Mouse (Mus musculus) forebrain, postnatal 0 days (tissue): ENCODE data around the gene Satb2. TPM values are rescaled to one million over a fixed set of nuclear protein-coding genes. Genes with fewer than 3 reads are reported as not detected.
A peak's percentile ranks its signal among the peaks of the same experiment; 100 is the strongest.

Experiments
- ATAC-seq: fragments of 200-750 bp; cut with Nextera tagmentation; 2 replicates; pipeline ENCODE4 v1.8.0; 2017; ENCODE audit warnings: mild to moderate bottlenecking, moderate library complexity
- DNase-seq: peaks from one replicate; pipeline ENCODE4 v3.0.0-alpha.2; 2015
- H3K27ac ChIP-seq: fragments of 300-500 bp; sonication (generic); 2 replicates; pipeline ENCODE4 v1.5.1; 2014; ENCODE audit warnings: low read depth, mild to moderate bottlenecking, antibody characterized with exemption, low read length, moderate library complexity, mixed read lengths
- H3K27me3 ChIP-seq: fragments of 300-500 bp; sonication (generic); 2 replicates; pipeline ENCODE4 v1.6.1; 2014; ENCODE audit warnings: mild to moderate bottlenecking, low read length, mixed read lengths; ENCODE audit not compliant: insufficient read depth
- H3K36me3 ChIP-seq: fragments of 300-500 bp; sonication (generic); 2 replicates; pipeline ENCODE4 v1.6.1; 2014; ENCODE audit warnings: mild to moderate bottlenecking, moderate library complexity; ENCODE audit not compliant: insufficient read depth
- H3K4me1 ChIP-seq: fragments of 300-500 bp; sonication (generic); 2 replicates; pipeline ENCODE4 v1.6.1; 2014; ENCODE audit warnings: antibody characterized with exemption; ENCODE audit not compliant: insufficient read depth
- H3K4me2 ChIP-seq: fragments of 300-500 bp; sonication (generic); 2 replicates; pipeline ENCODE4 v1.6.1; 2014; ENCODE audit warnings: low read depth, mild to moderate bottlenecking, moderate library complexity
- H3K4me3 ChIP-seq: fragments of 300-500 bp; sonication (generic); 2 replicates; pipeline ENCODE4 v1.5.1; 2014; ENCODE audit warnings: low read depth, low read length, mixed read lengths
- H3K9ac ChIP-seq: fragments of 300-500 bp; sonication (generic); 2 replicates; pipeline ENCODE4 v1.6.1; 2014; ENCODE audit warnings: mild to moderate bottlenecking
- H3K9me3 ChIP-seq: fragments of 300-500 bp; sonication (generic); 2 replicates; pipeline ENCODE4 v1.6.1; 2016; ENCODE audit warnings: low read length
- CTCF ChIP-seq: sonication (generic); IDR thresholded peaks from 2 replicates; pipeline ENCODE4 v1.5.1; 2016; ENCODE audit warnings: antibody characterized with exemption, control low read depth, low read depth
- WGBS: fragments of 180-500 bp; shearing (Covaris S2); extraction: QIAGEN DNeasy Blood & Tissue Kit; methylation state at CpG from one replicate; pipeline ENCODE4 v1.1.7; 2014; 5-methylcytosine and 5-hydroxymethylcytosine counted together
- polyA plus RNA-seq: library from polyadenylated mRNA; unstranded; fragments of >200 nt; fragmentation: Nextera tagmentation; extraction: Ambion mirVana; gene quantifications from 2 replicates; pipeline ENCODE4 v1.2.1, GENCODE M21; 2015
- total RNA-seq: library from RNA; depleted of rRNA; stranded (reverse); fragments of >200 nt; gene quantifications from 2 replicates; pipeline ENCODE4 v1.2.3, GENCODE M21; 2014

The Satb2 gene
- total and polyA plus RNA-seq, 2 experiments from 2014 or later, result 21.7 to 57.1 TPM

DNA sequence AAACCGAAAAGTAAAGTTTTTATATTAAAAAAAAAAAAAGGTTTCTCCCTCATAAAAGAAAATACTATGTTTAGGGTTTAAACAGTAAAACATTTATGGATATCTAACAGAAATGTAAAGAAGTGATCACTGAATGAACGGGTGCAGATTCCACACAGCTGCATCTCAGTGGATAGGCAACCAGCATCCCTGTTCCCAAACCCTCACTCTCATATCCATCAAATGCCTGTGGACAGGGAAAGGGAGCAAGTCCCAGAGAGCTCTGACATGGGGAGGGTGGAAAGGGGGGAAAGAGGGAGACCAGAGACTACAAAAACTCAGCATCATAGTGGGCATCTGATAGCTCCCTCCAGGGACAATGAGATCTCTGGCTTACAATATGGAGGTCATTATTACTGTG, 21.6 kb downstream of the Satb2 start:
- peak overlapping the region; percentile 23; the same call in 1 of the 2 replicates for H3K4me2 ChIP-seq
- H3K4me1 ChIP-seq, result 0 out of 2 replicates have a peak, but pooled peaks cover 7% of the 10 kb centered on the region
- TF ChIP-seq CTCF, result no peak
- no peaks in the 10 kb centered on the region; the same call in none of the 2 replicates for H3K36me3 ChIP-seq
- H3K9ac ChIP-seq, result no peak overlapping the region
- WGBS, result 81% methylated on average over 2 of the region's 2 CpGs
- ATAC-seq (no peak), DNase-seq (no peak)
- H3K27ac ChIP-seq, result no peak overlapping the region
- no peaks in the 10 kb centered on the region for H3K27me3 ChIP-seq
- no peaks in the 10 kb centered on the region for H3K9me3 ChIP-seq
- no peak overlapping the region for H3K4me3 ChIP-seq

DNA sequence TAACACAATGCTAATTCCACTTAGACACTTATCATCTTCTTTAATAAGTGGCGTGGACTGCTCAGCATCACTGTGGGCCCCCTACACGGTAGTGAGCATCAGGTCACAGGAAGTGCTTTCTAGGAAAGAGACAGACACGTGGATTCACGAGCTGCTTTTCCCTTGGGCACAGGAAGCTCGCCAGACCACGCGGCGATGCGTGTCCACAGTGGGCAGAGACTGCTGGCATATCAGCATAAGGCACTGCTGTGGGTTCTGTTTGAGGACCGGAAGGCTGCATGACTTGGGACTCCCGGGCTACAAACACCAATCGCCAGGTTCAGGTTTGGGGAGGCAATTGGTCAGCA, 22.7 kb downstream of the Satb2 start:
- Histone ChIP-seq H3K27ac (no peak overlapping the region), H3K4me3 (no peak overlapping the region), H3K4me2 (peak overlapping the region; percentile 25), H3K27me3 (no peaks in the 10 kb centered on the region), H3K9ac (peak overlapping the region; percentile 31; the same call in 1 of the 2 replicates), H3K4me1 (0 out of 2 replicates have a peak, but pooled peaks cover 7% of the 10 kb centered on the region), H3K36me3 (no peaks in the 10 kb centered on the region; the same call in none of the 2 replicates), H3K9me3 (no peaks in the 10 kb centered on the region)
- ATAC-seq (peak; percentile 27), DNase-seq (no peak)
- WGBS, result 73% methylated on average over 12 of the region's 12 CpGs
- TF ChIP-seq CTCF, result no peak

DNA sequence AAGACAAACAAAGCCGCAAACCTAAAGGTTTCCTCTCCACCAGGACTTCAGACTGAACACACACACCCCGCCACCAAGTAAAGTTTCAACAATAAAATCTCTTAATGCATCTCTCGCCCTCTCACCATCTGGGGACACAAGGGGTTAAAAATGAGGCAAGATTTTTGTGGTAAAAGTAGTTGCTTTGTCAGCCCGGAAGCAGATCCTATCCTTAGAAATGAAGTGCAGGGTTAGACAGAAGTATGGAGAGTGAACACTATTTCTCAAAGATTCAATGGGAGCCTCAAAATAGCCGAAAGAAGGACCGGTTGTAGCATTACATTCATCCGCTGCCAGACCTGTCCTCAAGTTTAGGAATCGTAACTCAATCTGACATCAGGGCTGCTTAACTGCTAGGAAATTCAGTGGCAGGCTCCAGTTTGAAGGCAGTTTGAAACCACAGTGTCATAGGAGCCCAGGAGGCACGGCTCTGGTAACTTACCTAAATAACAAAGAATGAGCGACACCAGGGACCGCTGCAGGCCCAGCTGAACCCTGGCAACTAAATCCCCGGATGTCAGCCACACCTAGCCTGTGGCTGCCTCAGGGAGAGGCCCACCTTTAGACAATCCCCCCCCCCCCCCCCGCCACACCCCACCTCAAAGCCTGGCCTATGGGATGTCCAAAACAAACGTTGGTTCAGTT, 23.3 kb downstream of the Satb2 start:
- Histone ChIP-seq H3K9me3 (no peaks in the 10 kb centered on the region), H3K27me3 (no peaks in the 10 kb centered on the region), H3K36me3 (no peaks in the 10 kb centered on the region; the same call in none of the 2 replicates), H3K4me2 (peak overlapping the region; percentile 25), H3K27ac (no peak overlapping the region; the same call in 1 of the 2 replicates), H3K4me3 (no peak overlapping the region), H3K9ac (peak overlapping the region; percentile 31), H3K4me1 (0 out of 2 replicates have a peak, but pooled peaks cover 7% of the 10 kb centered on the region)
- no peak for DNase-seq
- no peak for TF ChIP-seq CTCF
- ATAC-seq, result peak; percentile 17; the same call in 1 of the 2 replicates
- 61% methylated on average over 14 of the region's 14 CpGs for WGBS

DNA sequence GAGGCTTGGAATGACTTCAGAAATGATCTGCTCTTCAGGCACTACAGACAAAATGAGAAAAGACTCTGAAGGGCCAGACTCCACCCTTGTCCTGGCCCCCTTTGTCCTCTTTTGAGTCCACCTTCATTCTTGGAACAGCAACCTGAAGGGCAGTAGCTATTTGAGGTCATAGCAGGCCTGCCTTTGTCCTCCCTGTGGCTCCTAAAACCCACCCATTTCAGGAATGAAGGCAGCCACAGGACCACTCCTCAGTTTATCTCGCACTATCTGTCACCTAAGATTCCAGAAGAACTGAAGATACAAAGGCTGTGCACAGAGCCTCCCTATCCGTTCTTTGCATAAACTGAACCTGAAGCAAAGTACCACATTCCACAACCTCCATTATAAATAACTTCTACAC, 24.9 kb downstream of the Satb2 start:
- 70% methylated on average over 2 of the region's 2 CpGs for WGBS
- no peaks in the 10 kb centered on the region for H3K9me3 ChIP-seq
- ATAC-seq, result no peak
- no peak overlapping the region for H3K4me3 ChIP-seq
- peak overlapping the region; percentile 25 for H3K4me2 ChIP-seq
- H3K27ac ChIP-seq, result peak overlapping the region; percentile 66
- no peaks in the 10 kb centered on the region; the same call in 1 of the 2 replicates for H3K36me3 ChIP-seq
- H3K4me1 ChIP-seq, result 0 out of 2 replicates have a peak, but pooled peaks cover 7% of the 10 kb centered on the region
- no peaks in the 10 kb centered on the region for H3K27me3 ChIP-seq
- no peak for DNase-seq
- TF ChIP-seq CTCF, result no peak
- peak overlapping the region; percentile 31; the same call in 1 of the 2 replicates for H3K9ac ChIP-seq

DNA sequence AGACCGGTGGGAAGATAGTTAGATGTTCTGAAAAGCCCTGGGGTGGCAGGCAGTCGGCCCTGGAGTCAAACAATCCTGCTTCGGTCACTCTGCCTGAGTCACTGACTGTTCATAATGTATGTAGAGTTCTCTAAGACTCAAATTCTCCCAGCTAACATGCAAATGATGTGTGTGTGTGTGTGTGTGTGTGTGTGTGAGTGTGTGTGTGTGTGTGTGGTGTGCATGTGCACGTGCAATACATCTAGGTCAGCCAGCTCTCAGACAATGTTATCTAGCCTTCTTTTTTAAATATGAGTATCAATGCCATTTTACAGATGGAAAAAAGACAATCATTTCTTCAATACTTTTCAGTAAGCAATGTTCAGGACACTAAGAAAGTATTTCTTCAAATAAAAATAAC, 26.5 kb downstream of the Satb2 start:
- Histone ChIP-seq H3K9ac (peak overlapping the region; percentile 26; the same call in 1 of the 2 replicates), H3K27ac (peak overlapping the region; percentile 66), H3K27me3 (no peaks in the 10 kb centered on the region), H3K4me3 (no peak overlapping the region), H3K36me3 (no peaks in the 10 kb centered on the region; the same call in 1 of the 2 replicates), H3K9me3 (no peaks in the 10 kb centered on the region), H3K4me1 (0 out of 2 replicates have a peak, but pooled peaks cover 5% of the 10 kb centered on the region), H3K4me2 (peak overlapping the region; percentile 26)
- 56% methylated on average over 4 of the region's 4 CpGs for WGBS
- no peak for TF ChIP-seq CTCF
- no peak; the same call in 1 of the 2 replicates for ATAC-seq
- DNase-seq, result no peak

DNA sequence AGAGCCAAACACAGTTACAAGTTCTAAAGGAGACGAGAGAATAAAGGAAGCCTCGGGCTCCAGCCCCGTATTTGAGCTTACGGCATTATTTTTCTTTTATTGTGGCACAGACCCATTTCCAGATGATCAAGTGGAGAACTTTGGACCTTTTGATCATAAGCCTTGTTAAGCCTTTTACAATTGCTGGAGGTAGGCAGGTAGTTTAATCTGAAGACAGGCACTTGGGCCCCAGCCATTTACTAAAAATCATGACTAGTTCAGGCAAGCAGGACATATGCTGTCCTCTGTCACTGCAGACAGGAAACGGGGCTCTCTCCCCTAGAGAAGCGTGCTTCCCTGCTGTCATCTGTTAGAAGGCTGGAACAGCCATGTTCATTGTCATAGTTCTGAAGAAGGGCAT, 26.9 kb downstream of the Satb2 start:
- H3K27ac ChIP-seq, result peak overlapping the region; percentile 66
- no peak overlapping the region for H3K4me3 ChIP-seq
- peak overlapping the region; percentile 26 for H3K9ac ChIP-seq
- no peaks in the 10 kb centered on the region; the same call in 1 of the 2 replicates for H3K36me3 ChIP-seq
- H3K4me2 ChIP-seq, result peak overlapping the region; percentile 26
- ATAC-seq (peak; percentile 37), DNase-seq (no peak)
- no peaks in the 10 kb centered on the region for H3K27me3 ChIP-seq
- TF ChIP-seq CTCF, result no peak
- H3K9me3 ChIP-seq, result no peaks in the 10 kb centered on the region
- 36% methylated on average over 6 of the region's 6 CpGs for WGBS
- 0 out of 2 replicates have a peak, but pooled peaks cover 5% of the 10 kb centered on the region for H3K4me1 ChIP-seq

DNA sequence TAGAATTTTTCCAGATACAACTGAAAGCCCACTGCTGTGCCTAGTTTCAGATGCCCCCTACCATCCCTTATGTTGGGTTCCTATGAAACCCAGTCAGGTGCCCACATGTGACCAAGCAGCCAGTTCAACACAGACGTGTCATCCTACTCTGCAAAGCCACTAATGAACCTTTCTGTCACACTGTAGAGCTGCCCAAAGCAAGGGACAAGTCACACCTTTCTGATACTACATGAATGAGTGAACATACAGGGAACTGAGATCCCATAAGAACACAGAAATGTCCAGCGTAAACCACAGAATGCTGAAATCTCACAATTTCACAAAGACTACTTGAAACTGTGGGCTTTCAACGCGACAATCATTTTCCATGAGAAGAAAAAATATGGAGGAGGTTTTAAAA, 39.0 kb downstream of the Satb2 start:
- Histone ChIP-seq H3K9ac (no peak overlapping the region), H3K27ac (no peak overlapping the region), H3K27me3 (no peaks in the 10 kb centered on the region), H3K36me3 (no peaks in the 10 kb centered on the region), H3K4me3 (no peak overlapping the region), H3K4me2 (no peak overlapping the region), H3K9me3 (no peaks in the 10 kb centered on the region), H3K4me1 (no peaks in the 10 kb centered on the region)
- no peak for DNase-seq
- no peak for TF ChIP-seq CTCF
- WGBS, result 87% methylated on average over 4 of the region's 4 CpGs
- ATAC-seq, result no peak
